Mouse (Mus musculus) liver, embryonic 14.5 days (tissue): Measurements from ENCODE around the gene Trim58.

Experiments used
- CTCF ChIP-seq: IDR thresholded peaks from 2 replicates; pipeline ENCODE4 v1.5.1; 2016; ENCODE audit warnings: antibody characterized with exemption, low read depth, control low read depth
- EP300 ChIP-seq: IDR thresholded peaks from 2 replicates; pipeline ENCODE4 v1.6.1; 2016; ENCODE audit warnings: antibody characterized with exemption, low read depth

DNA sequence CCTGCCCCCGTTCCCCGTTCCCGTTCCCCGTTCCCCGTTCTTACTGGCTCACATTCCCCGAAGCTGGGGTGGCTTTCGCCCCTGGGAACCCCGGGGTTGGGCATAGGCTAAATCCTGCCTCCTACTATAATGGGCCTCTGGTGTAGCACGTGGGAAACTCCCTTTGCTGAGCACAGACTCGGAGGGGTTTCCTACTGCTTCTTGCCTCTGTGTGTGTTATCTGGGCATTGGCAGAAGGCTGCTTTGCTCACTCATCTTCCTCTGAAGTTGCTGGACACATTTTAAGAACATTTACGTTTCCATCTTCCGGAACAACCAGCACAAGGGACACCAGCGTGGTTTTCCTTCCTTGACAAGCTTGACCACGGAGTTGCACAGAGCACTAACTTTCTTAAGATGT, 792 bp downstream of the Trim58 start:
- TF ChIP-seq CTCF, result no peak
- TF ChIP-seq EP300, result peak; percentile 53
